Mouse (Mus musculus): ENCODE measurements around the gene Tnfrsf21. TPM values are rescaled to one million over a fixed set of nuclear protein-coding genes. Genes with fewer than 3 reads are reported as not detected.

Gene Tnfrsf21
- polyA plus RNA-seq, 3 experiments from 2014 or later = 0.19 to 0.25 TPM; not detected in 1

GRCm38 (mm10) chr17:43132477-43132876 lies 116.1 kb downstream of the Tnfrsf21 start:
- ATAC-seq = no peak

GRCm38 (mm10) chr17:43133106-43133505 lies 116.8 kb downstream of the Tnfrsf21 start:
- no peak for ATAC-seq

GRCm38 (mm10) chr17:43134991-43135390 lies 118.6 kb downstream of the Tnfrsf21 start:
- ATAC-seq = no peak

- ATAC-seq = no peak
These were observed 119.3 kb downstream of the Tnfrsf21 start for GRCm38 (mm10) chr17:43135398-43136265.

- ATAC-seq = no peak
These were observed 120.4 kb downstream of the Tnfrsf21 start for GRCm38 (mm10) chr17:43136720-43137119.

GRCm38 (mm10) chr17:43137838-43138237 lies 121.5 kb downstream of the Tnfrsf21 start:
- ATAC-seq = no peak

GRCm38 (mm10) chr17:43138356-43138755 lies 122.0 kb downstream of the Tnfrsf21 start:
- no peak for ATAC-seq

Other genes with a start within 250 kb of the Tnfrsf21 start
- gene Cd2ap, start 139.9 kb upstream of the Tnfrsf21 start, polyA plus RNA-seq (2017; shearing (Covaris generic)) = 10 to 100 TPM in 2 of 3 experiments, 1 to 10 TPM in 1; 4.4 to 14.9 (median 14.9) TPM

Measured in inflammation-experienced regulatory T-cells, adult 6 months (primary cell).